Mouse (Mus musculus) forebrain, postnatal 0 days (tissue): ENCODE measurements around the gene Eef1a1. TPM values are rescaled to one million over a fixed set of nuclear protein-coding genes. Genes with fewer than 3 reads are reported as not detected.
A peak's percentile ranks its signal among the peaks of the same experiment; 100 is the strongest.

Experiments used
- ATAC-seq: fragments of 200-750 bp; cut with Nextera tagmentation; 2 replicates; pipeline ENCODE4 v1.8.0; 2017; ENCODE audit warnings: mild to moderate bottlenecking, moderate library complexity
- DNase-seq: peaks from one replicate; pipeline ENCODE4 v3.0.0-alpha.2; 2015
- H3K27ac ChIP-seq: fragments of 300-500 bp; sonication (generic); 2 replicates; pipeline ENCODE4 v1.5.1; 2014; ENCODE audit warnings: low read depth, mild to moderate bottlenecking, antibody characterized with exemption, low read length, moderate library complexity, mixed read lengths
- H3K27me3 ChIP-seq: fragments of 300-500 bp; sonication (generic); 2 replicates; pipeline ENCODE4 v1.6.1; 2014; ENCODE audit warnings: mild to moderate bottlenecking, low read length, mixed read lengths; ENCODE audit not compliant: insufficient read depth
- H3K36me3 ChIP-seq: fragments of 300-500 bp; sonication (generic); 2 replicates; pipeline ENCODE4 v1.6.1; 2014; ENCODE audit warnings: mild to moderate bottlenecking, moderate library complexity; ENCODE audit not compliant: insufficient read depth
- H3K4me1 ChIP-seq: fragments of 300-500 bp; sonication (generic); 2 replicates; pipeline ENCODE4 v1.6.1; 2014; ENCODE audit warnings: antibody characterized with exemption; ENCODE audit not compliant: insufficient read depth
- H3K4me2 ChIP-seq: fragments of 300-500 bp; sonication (generic); 2 replicates; pipeline ENCODE4 v1.6.1; 2014; ENCODE audit warnings: low read depth, mild to moderate bottlenecking, moderate library complexity
- H3K4me3 ChIP-seq: fragments of 300-500 bp; sonication (generic); 2 replicates; pipeline ENCODE4 v1.5.1; 2014; ENCODE audit warnings: low read depth, low read length, mixed read lengths
- H3K9ac ChIP-seq: fragments of 300-500 bp; sonication (generic); 2 replicates; pipeline ENCODE4 v1.6.1; 2014; ENCODE audit warnings: mild to moderate bottlenecking
- H3K9me3 ChIP-seq: fragments of 300-500 bp; sonication (generic); 2 replicates; pipeline ENCODE4 v1.6.1; 2016; ENCODE audit warnings: low read length
- CTCF ChIP-seq: sonication (generic); IDR thresholded peaks from 2 replicates; pipeline ENCODE4 v1.5.1; 2016; ENCODE audit warnings: antibody characterized with exemption, control low read depth, low read depth
- WGBS: fragments of 180-500 bp; shearing (Covaris S2); extraction: QIAGEN DNeasy Blood & Tissue Kit; methylation state at CpG from one replicate; pipeline ENCODE4 v1.1.7; 2014; 5-methylcytosine and 5-hydroxymethylcytosine counted together
- polyA plus RNA-seq: library from polyadenylated mRNA; unstranded; fragments of >200 nt; fragmentation: Nextera tagmentation; extraction: Ambion mirVana; gene quantifications from 2 replicates; pipeline ENCODE4 v1.2.1, GENCODE M21; 2015
- total RNA-seq: library from RNA; depleted of rRNA; stranded (reverse); fragments of >200 nt; gene quantifications from 2 replicates; pipeline ENCODE4 v1.2.3, GENCODE M21; 2014; rRNA removed

The Eef1a1 gene
- total RNA-seq (9,311 and 11,752 TPM in 2 replicates), polyA plus RNA-seq (2,982 and 3,284 TPM in 2 replicates)

GRCm38 (mm10) chr9:78488890-78489420 is at the start of gene Eef1a1:
TSS of gene Eef1a1 (minus strand) at chr9:78489151.
- peak; percentile 61 for ATAC-seq

DNA sequence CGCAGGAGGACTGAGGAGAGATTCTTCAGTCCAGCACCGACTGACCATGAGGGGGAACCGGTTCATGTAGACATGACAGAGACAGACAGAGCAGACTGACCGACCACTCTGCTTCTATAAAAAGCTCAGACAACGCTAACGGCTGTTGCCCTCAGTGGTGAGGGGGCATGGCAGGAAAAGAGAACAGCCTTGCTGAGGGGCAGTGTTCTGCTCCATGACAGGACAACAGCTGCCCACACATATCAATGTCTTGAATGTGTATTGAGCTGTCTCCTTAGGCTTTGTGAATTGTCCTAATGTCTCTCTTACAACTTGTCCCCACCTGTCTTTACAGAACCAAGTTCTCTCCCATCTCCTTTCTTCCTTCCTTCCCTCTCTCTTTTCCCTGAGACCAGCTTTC is 49.5 kb upstream of the Eef1a1 start:
- Histone ChIP-seq H3K36me3 (no peaks in the 10 kb centered on the region), H3K4me3 (no peak overlapping the region), H3K27me3 (no peaks in the 10 kb centered on the region), H3K4me2 (no peak overlapping the region), H3K9me3 (no peaks in the 10 kb centered on the region), H3K4me1 (no peaks in the 10 kb centered on the region), H3K27ac (no peak overlapping the region), H3K9ac (no peak overlapping the region)
- DNase-seq: no peak
- ATAC-seq: no peak
- no peak for TF ChIP-seq CTCF
- WGBS: 66% methylated on average over 6 of the region's 6 CpGs

More at GRCm38 (mm10) chr9:78488890-78489420, at the start of gene Eef1a1:
- H3K4me2 ChIP-seq: peak within 1 kb of the TSS; percentile 65
- H3K4me1 ChIP-seq: no peaks in the 10 kb centered on the region; the same call in 1 of the 2 replicates
- no peaks in the 10 kb centered on the region for H3K27me3 ChIP-seq
- no peaks in the 10 kb centered on the region for H3K9me3 ChIP-seq
- WGBS: 2% methylated on average over 17 of the region's 20 CpGs
- peak within 1 kb of the TSS; percentile 49 for H3K9ac ChIP-seq
- H3K27ac ChIP-seq: 0 out of 2 replicates have a peak within 1 kb of the TSS, but pooled peaks have one; percentile 35
- peak within 1 kb of the TSS; percentile 35 for H3K4me3 ChIP-seq
- H3K36me3 ChIP-seq: no peaks in the 10 kb centered on the region
- peak; percentile 35 for DNase-seq
- no peak for TF ChIP-seq CTCF

- H3K4me3 ChIP-seq: no peak overlapping the region
- WGBS: 51% methylated on average over 9 of the region's 9 CpGs
- H3K27ac ChIP-seq: no peak overlapping the region
- no peaks in the 10 kb centered on the region for H3K36me3 ChIP-seq
- H3K27me3 ChIP-seq: no peaks in the 10 kb centered on the region
- TF ChIP-seq CTCF: no peak
- no peak overlapping the region for H3K4me2 ChIP-seq
- peak; percentile 81 for ATAC-seq
- DNase-seq: peak; percentile 54
- H3K9me3 ChIP-seq: no peaks in the 10 kb centered on the region
- H3K9ac ChIP-seq: no peak overlapping the region
- H3K4me1 ChIP-seq: no peaks in the 10 kb centered on the region
Observed at GRCm38 (mm10) chr9:78537154-78537873, 48.4 kb upstream of the Eef1a1 start.

GRCm38 (mm10) chr9:78534606-78535005 is 45.7 kb upstream of the Eef1a1 start:
- ATAC-seq (no peak), DNase-seq (no peak)
- H3K36me3 ChIP-seq: no peaks in the 10 kb centered on the region
- H3K4me2 ChIP-seq: no peak overlapping the region
- H3K9ac ChIP-seq: no peak overlapping the region
- H3K9me3 ChIP-seq: no peaks in the 10 kb centered on the region
- no peak overlapping the region for H3K27ac ChIP-seq
- no peak for TF ChIP-seq CTCF
- no peaks in the 10 kb centered on the region for H3K27me3 ChIP-seq
- WGBS: 95% methylated on average over 7 of the region's 7 CpGs
- no peak overlapping the region for H3K4me3 ChIP-seq
- H3K4me1 ChIP-seq: no peaks in the 10 kb centered on the region

- Histone ChIP-seq H3K9ac (no peak overlapping the region), H3K36me3 (no peaks in the 10 kb centered on the region), H3K4me3 (no peak overlapping the region), H3K4me2 (no peak overlapping the region), H3K27me3 (no peaks in the 10 kb centered on the region), H3K9me3 (no peaks in the 10 kb centered on the region), H3K27ac (no peak overlapping the region), H3K4me1 (no peaks in the 10 kb centered on the region)
- TF ChIP-seq CTCF: no peak
- ATAC-seq (no peak), DNase-seq (no peak)
- 88% methylated on average over 18 of the region's 18 CpGs for WGBS
Observed at GRCm38 (mm10) chr9:78533296-78533935, 44.5 kb upstream of the Eef1a1 start.

GRCm38 (mm10) chr9:78532341-78532819 is 43.4 kb upstream of the Eef1a1 start:
- Histone ChIP-seq H3K27ac (no peak overlapping the region), H3K36me3 (no peaks in the 10 kb centered on the region), H3K4me3 (no peak overlapping the region), H3K27me3 (no peaks in the 10 kb centered on the region), H3K9me3 (no peaks in the 10 kb centered on the region), H3K4me1 (no peaks in the 10 kb centered on the region), H3K4me2 (no peak overlapping the region), H3K9ac (no peak overlapping the region)
- 77% methylated on average over 9 of the region's 9 CpGs for WGBS
- ATAC-seq: no peak
- TF ChIP-seq CTCF: no peak
- no peak for DNase-seq

DNA sequence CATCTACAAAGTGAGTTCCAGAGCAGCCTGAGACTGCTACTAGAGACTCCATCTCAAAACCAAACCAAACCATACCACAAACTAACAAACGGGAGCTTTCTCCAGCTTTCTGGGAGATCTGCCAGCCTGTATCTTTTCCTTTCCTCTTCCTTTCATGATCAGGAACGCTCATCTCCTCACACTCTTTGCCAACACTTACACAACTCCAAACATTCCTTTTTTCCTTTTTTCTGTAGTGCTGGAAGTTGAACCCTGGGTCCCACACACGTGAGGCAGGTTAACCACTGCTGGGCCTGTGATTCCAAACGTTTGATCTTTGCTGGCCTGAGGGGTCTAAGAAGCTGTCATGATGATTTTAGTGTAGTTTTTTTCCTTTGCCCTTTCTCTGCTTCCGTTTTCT is 42.9 kb upstream of the Eef1a1 start:
- H3K27ac ChIP-seq: no peak overlapping the region
- H3K4me3 ChIP-seq: no peak overlapping the region
- no peak for TF ChIP-seq CTCF
- DNase-seq (no peak), ATAC-seq (no peak)
- no peaks in the 10 kb centered on the region for H3K36me3 ChIP-seq
- H3K4me2 ChIP-seq: no peak overlapping the region
- no peak overlapping the region for H3K9ac ChIP-seq
- H3K27me3 ChIP-seq: no peaks in the 10 kb centered on the region
- H3K9me3 ChIP-seq: no peaks in the 10 kb centered on the region
- no peaks in the 10 kb centered on the region for H3K4me1 ChIP-seq
- WGBS: 37% methylated on average over 5 of the region's 5 CpGs
